Mouse (Mus musculus): Measurements from ENCODE around the gene Dnhd1.

Gene Dnhd1

DNA sequence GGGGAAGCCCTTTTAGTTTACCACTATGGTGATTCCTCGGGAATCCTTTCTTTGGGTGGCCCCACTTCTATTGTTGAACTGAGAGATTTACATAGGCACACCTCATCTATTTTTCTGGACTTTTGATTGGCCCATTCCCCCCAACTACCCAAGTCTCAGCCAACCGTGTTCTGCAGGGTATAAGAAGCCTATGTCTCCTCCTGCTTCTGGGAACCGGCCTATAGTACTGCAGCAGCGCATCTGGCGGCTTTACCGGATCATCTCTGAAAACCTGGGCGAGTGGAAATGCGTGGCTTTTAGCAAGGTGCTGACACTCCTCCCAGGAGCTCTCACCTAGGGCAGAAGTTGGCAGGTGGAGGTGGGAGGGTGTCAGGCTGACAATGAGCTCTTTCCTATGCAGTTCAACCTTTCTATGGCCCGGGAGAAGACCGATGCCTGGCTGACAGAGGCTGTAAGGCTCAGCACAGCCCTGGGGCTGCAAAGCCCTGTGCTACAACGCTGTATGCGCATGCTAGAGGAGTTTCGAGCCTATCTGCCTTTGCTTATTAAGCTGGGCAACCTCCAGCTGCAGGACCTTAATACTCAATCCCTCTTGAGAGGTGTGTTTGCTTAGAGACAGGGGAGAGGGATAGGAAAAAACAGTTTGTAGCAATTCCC is 35.0 kb downstream of the Dnhd1 start:
- Histone ChIP-seq H3K36me3 (ENCODE audit: insufficient read depth, low read length) (no peaks in the 10 kb centered on the region), H3K27me3 (ENCODE audit: insufficient read depth, low read length) (peaks cover 18% of the 10 kb centered on the region), H3K4me3 (replicated peaks; ENCODE audit: low read length) (peak overlapping the region; percentile 43), H3K9me3 (ENCODE audit: low read length) (no peaks in the 10 kb centered on the region), H3K4me1 (replicated peaks; ENCODE audit: low read depth, low read length) (peaks cover 11% of the 10 kb centered on the region)
- TF ChIP-seq NANOG (IDR thresholded peaks at IDR 0.05; ENCODE audit: borderline replicate concordance, low read length) (no peak), POU5F1 (IDR thresholded peaks at IDR 0.05; ENCODE audit: borderline replicate concordance, low read length) (no peak), CTCF (conservative IDR thresholded peaks at IDR 0.05; ENCODE audit: low read length) (no peak)

DNA sequence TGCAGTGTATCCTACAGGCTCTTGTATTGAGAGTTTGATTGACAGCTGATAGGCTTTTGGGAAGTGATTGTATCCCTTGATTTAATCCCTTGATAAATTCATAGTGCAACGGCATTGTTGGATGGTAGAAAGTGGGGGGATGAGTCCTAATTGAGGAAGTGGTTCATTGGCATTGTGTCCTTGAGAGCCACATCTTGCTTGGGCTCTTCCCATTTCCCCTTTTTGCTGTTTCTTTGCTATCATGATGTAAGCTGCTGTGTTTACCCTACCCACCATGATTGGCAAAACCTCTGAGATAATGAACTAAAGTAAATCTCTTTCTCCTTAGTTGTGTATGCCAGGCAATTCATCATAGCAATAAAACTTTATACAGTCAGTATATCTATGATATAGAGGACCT is 40.2 kb downstream of the Dnhd1 start:
- Histone ChIP-seq H3K27me3 (ENCODE audit: insufficient read depth, low read length) (peaks cover 16% of the 10 kb centered on the region), H3K4me3 (replicated peaks; ENCODE audit: low read length) (no peak overlapping the region), H3K4me1 (replicated peaks; ENCODE audit: low read depth, low read length) (peaks cover 5% of the 10 kb centered on the region), H3K9me3 (ENCODE audit: low read length) (no peaks in the 10 kb centered on the region), H3K36me3 (ENCODE audit: insufficient read depth, low read length) (no peaks in the 10 kb centered on the region)
- TF ChIP-seq NANOG (IDR thresholded peaks at IDR 0.05; ENCODE audit: borderline replicate concordance, low read length) (no peak), CTCF (conservative IDR thresholded peaks at IDR 0.05; ENCODE audit: low read length) (no peak), POU5F1 (IDR thresholded peaks at IDR 0.05; ENCODE audit: borderline replicate concordance, low read length) (no peak)

DNA sequence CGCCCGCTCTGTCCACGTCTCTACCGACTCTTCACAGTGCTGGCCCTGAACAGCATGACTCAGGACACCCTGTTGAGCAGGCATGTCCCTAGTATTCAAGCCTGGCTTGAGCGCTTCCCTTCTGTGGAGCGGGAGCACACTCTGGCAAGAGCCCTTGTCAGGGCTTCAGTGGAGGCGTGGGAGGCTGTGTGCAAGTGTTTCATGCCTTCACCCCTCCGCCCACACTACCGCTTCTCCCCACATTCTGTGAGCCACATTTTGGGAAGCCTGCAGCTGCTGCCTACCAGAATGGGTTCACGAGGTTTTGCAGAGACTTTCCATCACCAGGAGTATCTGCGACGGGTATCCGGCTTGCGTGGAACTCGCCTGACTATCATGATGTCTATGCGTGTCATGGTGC is 52.6 kb downstream of the Dnhd1 start:
- peaks cover 3% of the 10 kb centered on the region; the same call in 1 of the 2 replicates for H3K4me1 ChIP-seq (replicated peaks; ENCODE audit: low read depth, low read length)
- no peaks in the 10 kb centered on the region for H3K36me3 ChIP-seq (ENCODE audit: insufficient read depth, low read length)
- TF ChIP-seq NANOG (IDR thresholded peaks at IDR 0.05; ENCODE audit: borderline replicate concordance, low read length) (no peak), CTCF (conservative IDR thresholded peaks at IDR 0.05; ENCODE audit: low read length) (no peak), POU5F1 (IDR thresholded peaks at IDR 0.05; ENCODE audit: borderline replicate concordance, low read length) (no peak)
- H3K4me3 ChIP-seq (replicated peaks; ENCODE audit: low read length), result peak overlapping the region; percentile 11; the same call in 1 of the 2 replicates
- peaks cover 7% of the 10 kb centered on the region; the same call in 1 of the 2 replicates for H3K27me3 ChIP-seq (ENCODE audit: insufficient read depth, low read length)
- H3K9me3 ChIP-seq (ENCODE audit: low read length), result no peaks in the 10 kb centered on the region; the same call in 1 of the 2 replicates

DNA sequence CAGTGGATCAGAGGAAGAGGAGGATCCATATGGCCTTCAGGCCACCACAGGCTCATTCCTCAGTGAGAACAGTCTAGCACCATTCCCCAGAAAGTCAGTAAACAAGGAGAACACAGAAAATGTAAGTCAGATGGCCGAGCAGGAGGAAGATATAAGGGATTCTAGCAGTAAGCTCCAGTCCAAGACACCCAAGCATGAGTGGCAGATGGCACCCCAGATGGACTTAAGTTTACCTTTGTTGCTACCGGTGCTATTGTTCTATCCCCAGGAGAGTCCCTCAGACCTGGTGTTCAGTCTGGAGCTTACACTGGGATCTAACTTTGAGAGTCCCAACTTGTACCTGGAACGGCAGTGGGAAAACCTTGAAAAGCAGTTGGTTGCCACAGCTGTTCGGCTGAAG is 53.2 kb downstream of the Dnhd1 start:
- Histone ChIP-seq H3K9me3 (ENCODE audit: low read length) (no peaks in the 10 kb centered on the region; the same call in 1 of the 2 replicates), H3K4me1 (replicated peaks; ENCODE audit: low read depth, low read length) (peaks cover 3% of the 10 kb centered on the region; the same call in 1 of the 2 replicates), H3K36me3 (ENCODE audit: insufficient read depth, low read length) (no peaks in the 10 kb centered on the region), H3K4me3 (replicated peaks; ENCODE audit: low read length) (no peak overlapping the region), H3K27me3 (ENCODE audit: insufficient read depth, low read length) (peaks cover 7% of the 10 kb centered on the region; the same call in 1 of the 2 replicates)
- TF ChIP-seq NANOG (IDR thresholded peaks at IDR 0.05; ENCODE audit: borderline replicate concordance, low read length), result no peak
- TF ChIP-seq CTCF (conservative IDR thresholded peaks at IDR 0.05; ENCODE audit: low read length), result no peak
- TF ChIP-seq POU5F1 (IDR thresholded peaks at IDR 0.05; ENCODE audit: borderline replicate concordance, low read length), result no peak

DNA sequence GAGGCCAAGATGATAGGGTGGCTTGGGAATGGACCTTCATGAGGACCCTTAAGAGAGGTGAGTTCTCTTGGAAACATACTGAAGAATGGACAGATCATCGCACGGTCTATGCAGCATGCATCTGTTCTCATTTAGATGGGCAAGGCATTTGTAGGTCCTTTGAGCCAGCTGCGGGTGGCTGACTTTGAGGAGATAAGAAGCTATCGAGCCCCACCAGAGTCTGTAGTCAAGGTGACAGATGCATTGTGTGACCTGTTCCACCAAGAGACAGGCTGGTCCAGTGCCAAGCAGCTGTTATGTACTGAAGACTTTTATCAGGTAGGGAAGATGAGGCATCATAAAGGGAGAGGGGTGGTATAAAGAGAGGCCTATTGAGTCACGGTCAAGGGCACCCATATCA is 58.1 kb downstream of the Dnhd1 start:
- no peaks in the 10 kb centered on the region for H3K36me3 ChIP-seq (ENCODE audit: insufficient read depth, low read length)
- H3K4me1 ChIP-seq (replicated peaks; ENCODE audit: low read depth, low read length), result no peaks in the 10 kb centered on the region
- H3K4me3 ChIP-seq (replicated peaks; ENCODE audit: low read length), result no peak overlapping the region
- peaks cover 6% of the 10 kb centered on the region; the same call in 1 of the 2 replicates for H3K27me3 ChIP-seq (ENCODE audit: insufficient read depth, low read length)
- TF ChIP-seq NANOG (IDR thresholded peaks at IDR 0.05; ENCODE audit: borderline replicate concordance, low read length), result no peak
- TF ChIP-seq CTCF (conservative IDR thresholded peaks at IDR 0.05; ENCODE audit: low read length), result no peak
- no peak for TF ChIP-seq POU5F1 (IDR thresholded peaks at IDR 0.05; ENCODE audit: borderline replicate concordance, low read length)
- no peaks in the 10 kb centered on the region for H3K9me3 ChIP-seq (ENCODE audit: low read length)

DNA sequence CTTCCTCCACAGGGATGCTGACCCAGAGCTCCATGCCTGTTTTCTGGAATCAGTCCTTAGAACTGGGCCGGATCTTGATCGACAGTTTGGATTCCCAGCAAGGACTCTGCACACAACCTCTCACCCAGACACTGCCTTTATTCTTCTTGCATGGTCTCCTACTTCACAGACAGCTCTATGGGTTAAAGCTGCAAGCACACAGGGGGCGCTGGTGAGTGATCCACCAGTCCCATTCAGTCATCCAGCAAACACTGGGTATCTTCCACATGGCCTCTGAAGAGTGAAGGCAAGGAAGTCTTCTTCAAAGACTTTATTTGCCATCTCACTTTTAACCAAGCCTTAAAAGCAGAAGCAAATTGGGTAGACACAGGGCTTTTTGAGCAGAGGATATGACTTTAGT is 64.7 kb downstream of the Dnhd1 start:
- no peaks in the 10 kb centered on the region for H3K36me3 ChIP-seq (ENCODE audit: insufficient read depth, low read length)
- peaks cover under 1% of the 10 kb centered on the region; the same call in 1 of the 2 replicates for H3K4me1 ChIP-seq (replicated peaks; ENCODE audit: low read depth, low read length)
- no peak overlapping the region for H3K4me3 ChIP-seq (replicated peaks; ENCODE audit: low read length)
- TF ChIP-seq POU5F1 (IDR thresholded peaks at IDR 0.05; ENCODE audit: borderline replicate concordance, low read length), result no peak
- TF ChIP-seq CTCF (conservative IDR thresholded peaks at IDR 0.05; ENCODE audit: low read length), result peak; percentile 40
- no peaks in the 10 kb centered on the region for H3K9me3 ChIP-seq (ENCODE audit: low read length)
- H3K27me3 ChIP-seq (ENCODE audit: insufficient read depth, low read length), result peaks cover 4% of the 10 kb centered on the region; the same call in 1 of the 2 replicates

DNA sequence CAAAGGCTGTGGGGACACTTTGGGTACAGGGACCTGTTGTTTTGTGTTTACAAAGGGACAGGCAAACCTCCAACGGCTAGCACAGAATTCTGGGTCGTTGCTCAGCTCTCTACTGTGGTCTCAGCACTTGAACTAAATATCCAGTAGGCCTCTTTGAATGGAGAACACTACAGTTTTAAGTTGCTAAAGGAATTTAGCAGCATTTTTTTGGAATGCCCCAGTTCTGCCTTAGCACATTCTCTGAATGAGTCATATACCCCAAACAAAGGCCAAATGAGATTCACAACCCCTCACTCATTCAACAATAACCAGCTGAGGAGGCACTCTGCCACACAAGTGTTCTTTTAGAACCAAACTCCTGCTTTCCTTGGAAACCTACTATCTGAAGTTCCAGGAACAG is 71.3 kb downstream of the Dnhd1 start:
- no peaks in the 10 kb centered on the region for H3K36me3 ChIP-seq (ENCODE audit: insufficient read depth, low read length)
- H3K9me3 ChIP-seq (ENCODE audit: low read length), result no peaks in the 10 kb centered on the region
- TF ChIP-seq POU5F1 (IDR thresholded peaks at IDR 0.05; ENCODE audit: borderline replicate concordance, low read length) (no peak), NANOG (IDR thresholded peaks at IDR 0.05; ENCODE audit: borderline replicate concordance, low read length) (no peak), CTCF (conservative IDR thresholded peaks at IDR 0.05; ENCODE audit: low read length) (no peak)
- peaks cover 14% of the 10 kb centered on the region; the same call in 1 of the 2 replicates for H3K4me1 ChIP-seq (replicated peaks; ENCODE audit: low read depth, low read length)
- no peak overlapping the region for H3K4me3 ChIP-seq (replicated peaks; ENCODE audit: low read length)
- H3K27me3 ChIP-seq (ENCODE audit: insufficient read depth, low read length), result peaks cover 9% of the 10 kb centered on the region; the same call in 1 of the 2 replicates

DNA sequence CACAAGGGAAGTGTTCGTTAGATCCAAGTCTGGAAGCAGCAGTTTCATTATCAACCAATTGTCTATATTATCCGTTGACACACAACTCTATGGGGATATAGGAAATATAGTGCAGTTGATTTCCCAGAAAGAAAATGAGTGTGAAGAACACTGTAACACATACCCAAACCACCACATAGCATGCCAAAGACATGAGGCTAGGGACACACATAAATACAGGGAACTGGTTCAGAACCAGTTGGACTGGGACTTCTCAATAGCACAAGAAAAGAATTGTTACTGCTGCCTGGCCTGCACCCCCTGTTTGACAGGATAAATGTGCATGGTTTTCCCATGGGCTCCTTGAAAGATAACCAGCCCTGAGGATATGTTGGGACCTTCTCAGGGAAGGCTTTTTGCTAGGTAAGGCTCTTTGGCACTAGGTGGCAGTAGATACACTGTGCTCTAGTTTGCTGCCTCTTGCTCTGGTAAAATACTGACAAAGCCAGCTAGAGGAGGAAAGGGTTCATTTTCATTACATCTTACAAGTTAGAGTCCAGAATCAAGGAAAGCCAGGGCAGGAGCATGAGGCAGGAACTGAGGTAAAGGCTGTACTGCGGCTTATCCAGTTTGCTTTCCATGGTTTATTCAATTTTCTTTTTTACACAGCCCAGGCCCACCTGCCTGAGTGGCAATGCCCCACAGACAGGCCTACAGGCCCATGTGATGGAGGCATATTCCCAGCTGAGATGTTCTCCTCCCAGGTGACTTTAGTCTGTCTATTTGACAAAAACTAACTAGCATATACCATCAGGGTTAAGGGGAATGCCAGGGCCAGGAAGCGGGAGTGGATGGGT is 75.7 kb downstream of the Dnhd1 start:
- Histone ChIP-seq H3K4me1 (replicated peaks; ENCODE audit: low read depth, low read length) (peaks cover 5% of the 10 kb centered on the region; the same call in 1 of the 2 replicates), H3K9me3 (ENCODE audit: low read length) (no peaks in the 10 kb centered on the region), H3K36me3 (ENCODE audit: insufficient read depth, low read length) (peaks cover 33% of the 10 kb centered on the region), H3K4me3 (replicated peaks; ENCODE audit: low read length) (no peak overlapping the region), H3K27me3 (ENCODE audit: insufficient read depth, low read length) (0 out of 2 replicates have a peak, but pooled peaks cover under 1% of the 10 kb centered on the region)
- peak; percentile 67 for TF ChIP-seq CTCF (conservative IDR thresholded peaks at IDR 0.05; ENCODE audit: low read length)
- TF ChIP-seq NANOG (IDR thresholded peaks at IDR 0.05; ENCODE audit: borderline replicate concordance, low read length), result no peak
- TF ChIP-seq POU5F1 (IDR thresholded peaks at IDR 0.05; ENCODE audit: borderline replicate concordance, low read length), result no peak
